Mouse (Mus musculus) heart, embryonic 16.5 days (tissue): ENCODE data around the gene Afm. TPM values are rescaled to one million over a fixed set of nuclear protein-coding genes. Genes with fewer than 3 reads are reported as not detected.

ENCODE experiments used
- ATAC-seq: fragments of 200-750 bp; cut with Nextera tagmentation; replicated peaks from 2 replicates; pipeline ENCODE4 v1.8.0; 2017; ENCODE audit warnings: moderate number of reproducible peaks; ENCODE audit not compliant: insufficient read depth, low FRiP score; ENCODE audit errors: extremely low read depth
- H3K27ac ChIP-seq: fragments of 300-500 bp; sonication (generic); 2 replicates; pipeline ENCODE4 v1.5.1; 2014; ENCODE audit warnings: mild to moderate bottlenecking, low read length, control low read depth, moderate library complexity
- H3K27me3 ChIP-seq: fragments of 300-500 bp; sonication (generic); 2 replicates; pipeline ENCODE4 v1.6.1; 2014; ENCODE audit warnings: low read length, mixed read lengths; ENCODE audit not compliant: control insufficient read depth, insufficient read depth
- H3K36me3 ChIP-seq: fragments of 300-500 bp; sonication (generic); 2 replicates; pipeline ENCODE4 v1.6.1; 2014; ENCODE audit not compliant: control insufficient read depth, insufficient read depth
- H3K4me1 ChIP-seq: fragments of 300-500 bp; sonication (generic); 2 replicates; pipeline ENCODE4 v1.6.1; 2014; ENCODE audit warnings: low read length, mixed read lengths; ENCODE audit not compliant: control insufficient read depth, insufficient read depth
- H3K4me2 ChIP-seq: fragments of 300-500 bp; sonication (generic); 2 replicates; pipeline ENCODE4 v1.6.1; 2014; ENCODE audit warnings: low read depth, mild to moderate bottlenecking, control low read depth, low read length
- H3K4me3 ChIP-seq: fragments of 300-500 bp; sonication (generic); 2 replicates; pipeline ENCODE4 v1.5.1; 2014; ENCODE audit warnings: mild to moderate bottlenecking, control low read depth, low read length
- H3K9ac ChIP-seq: fragments of 300-500 bp; sonication (generic); 2 replicates; pipeline ENCODE4 v1.6.1; 2014; ENCODE audit warnings: low read length, control low read depth
- H3K9me3 ChIP-seq: fragments of 300-500 bp; sonication (generic); replicated peaks from 2 replicates; pipeline ENCODE4 v1.6.1; 2016; ENCODE audit warnings: low read length; ENCODE audit not compliant: control insufficient read depth
- WGBS: fragments of 180-500 bp; shearing (Covaris S2); extraction: QIAGEN DNeasy Blood & Tissue Kit; methylation state at CpG from one replicate; pipeline ENCODE4 v1.1.7; 2014; 5-methylcytosine and 5-hydroxymethylcytosine counted together
- polyA plus RNA-seq: library from polyadenylated mRNA; unstranded; fragments of >200 nt; fragmentation: Nextera tagmentation; extraction: Ambion mirVana; gene quantifications from 2 replicates; pipeline ENCODE4 v1.2.1, GENCODE M21; 2015

Afm gene
- polyA plus RNA-seq, 1 experiment from 2014 or later: 0.09 TPM

GRCm38 (mm10) chr5:90509828-90510592 is 8.7 kb upstream of the Afm start:
- no peaks in the 10 kb centered on the region for H3K9me3 ChIP-seq
- WGBS: 86% methylated on average over 5 of the region's 5 CpGs
- H3K27me3 ChIP-seq: no peaks in the 10 kb centered on the region
- no peaks in the 10 kb centered on the region for H3K36me3 ChIP-seq
- no peak overlapping the region for H3K9ac ChIP-seq
- no peak overlapping the region for H3K27ac ChIP-seq
- H3K4me3 ChIP-seq: no peak overlapping the region
- no peaks in the 10 kb centered on the region for H3K4me1 ChIP-seq
- H3K4me2 ChIP-seq: no peak overlapping the region
- ATAC-seq: no peak

- Histone ChIP-seq H3K27ac (no peak overlapping the region), H3K36me3 (no peaks in the 10 kb centered on the region), H3K4me3 (no peak overlapping the region), H3K9me3 (no peaks in the 10 kb centered on the region), H3K4me2 (no peak overlapping the region), H3K9ac (no peak overlapping the region), H3K4me1 (no peaks in the 10 kb centered on the region), H3K27me3 (no peaks in the 10 kb centered on the region)
- ATAC-seq: no peak
- WGBS: 66% methylated on average over 6 of the region's 6 CpGs
These were observed 6.3 kb upstream of the Afm start for GRCm38 (mm10) chr5:90512288-90512955.

- H3K4me2 ChIP-seq: no peak overlapping the region
- no peak overlapping the region for H3K27ac ChIP-seq
- H3K27me3 ChIP-seq: no peaks in the 10 kb centered on the region
- no peak overlapping the region for H3K9ac ChIP-seq
- H3K36me3 ChIP-seq: no peaks in the 10 kb centered on the region
- H3K9me3 ChIP-seq: no peaks in the 10 kb centered on the region
- H3K4me3 ChIP-seq: no peak overlapping the region
- H3K4me1 ChIP-seq: no peaks in the 10 kb centered on the region
- WGBS: 90% methylated on average over 6 of the region's 6 CpGs
- no peak for ATAC-seq
These were observed 3.2 kb upstream of the Afm start for GRCm38 (mm10) chr5:90515561-90515960.

GRCm38 (mm10) chr5:90551191-90551590 is 32.5 kb downstream of the Afm start:
- no peaks in the 10 kb centered on the region for H3K27me3 ChIP-seq
- H3K27ac ChIP-seq: no peak overlapping the region
- no peaks in the 10 kb centered on the region for H3K36me3 ChIP-seq
- no peak overlapping the region for H3K9ac ChIP-seq
- no peaks in the 10 kb centered on the region for H3K4me1 ChIP-seq
- 77% methylated on average over 8 of the region's 8 CpGs for WGBS
- no peak overlapping the region for H3K4me3 ChIP-seq
- no peak for ATAC-seq
- H3K9me3 ChIP-seq: no peaks in the 10 kb centered on the region
- no peak overlapping the region for H3K4me2 ChIP-seq

- ATAC-seq: no peak
- Histone ChIP-seq H3K27ac (no peak overlapping the region), H3K9me3 (no peaks in the 10 kb centered on the region), H3K4me3 (no peak overlapping the region), H3K27me3 (no peaks in the 10 kb centered on the region), H3K36me3 (no peaks in the 10 kb centered on the region), H3K4me2 (no peak overlapping the region), H3K4me1 (no peaks in the 10 kb centered on the region), H3K9ac (no peak overlapping the region)
- 69% methylated on average over 3 of the region's 3 CpGs for WGBS
These were observed 37.3 kb downstream of the Afm start for GRCm38 (mm10) chr5:90556052-90556451.

GRCm38 (mm10) chr5:90560743-90561142 is 42.0 kb downstream of the Afm start, which contains the start of gene 5830473C10Rik:
TSS of gene 5830473C10Rik (plus strand) at chr5:90561107.
- Histone ChIP-seq H3K4me1 (no peaks in the 10 kb centered on the region), H3K27ac (no peak within 1 kb of the TSS)
- WGBS: 85% methylated on average over 6 of the region's 6 CpGs

GRCm38 (mm10) chr5:90561721-90562275 is 43.1 kb downstream of the Afm start:
- H3K36me3 ChIP-seq: no peaks in the 10 kb centered on the region
- no peak overlapping the region for H3K9ac ChIP-seq
- no peaks in the 10 kb centered on the region for H3K27me3 ChIP-seq
- no peak overlapping the region for H3K4me3 ChIP-seq
- H3K27ac ChIP-seq: no peak overlapping the region
- ATAC-seq: no peak
- no peaks in the 10 kb centered on the region for H3K4me1 ChIP-seq
- no peaks in the 10 kb centered on the region for H3K9me3 ChIP-seq
- 90% methylated on average over 11 of the region's 11 CpGs for WGBS
- H3K4me2 ChIP-seq: no peak overlapping the region

More at GRCm38 (mm10) chr5:90560743-90561142, 42.0 kb downstream of the Afm start, which contains the start of gene 5830473C10Rik:
- Histone ChIP-seq H3K27me3 (no peaks in the 10 kb centered on the region), H3K9me3 (no peaks in the 10 kb centered on the region), H3K9ac (no peak within 1 kb of the TSS), H3K4me3 (no peak within 1 kb of the TSS), H3K36me3 (no peaks in the 10 kb centered on the region), H3K4me2 (no peak within 1 kb of the TSS)
- no peak for ATAC-seq

GRCm38 (mm10) chr5:90562880-90563279 is 44.1 kb downstream of the Afm start:
- no peak for ATAC-seq
- Histone ChIP-seq H3K36me3 (no peaks in the 10 kb centered on the region), H3K4me1 (peaks cover under 1% of the 10 kb centered on the region), H3K4me2 (no peak overlapping the region), H3K27ac (no peak overlapping the region), H3K4me3 (no peak overlapping the region), H3K9me3 (no peaks in the 10 kb centered on the region), H3K27me3 (no peaks in the 10 kb centered on the region), H3K9ac (no peak overlapping the region)
- WGBS: 38% methylated on average over 4 of the region's 4 CpGs

- 84% methylated on average over 4 of the region's 4 CpGs for whole genome bisulfite sequencing
- ATAC-seq: no peak
- H3K9me3 ChIP-seq: no peaks in the 10 kb centered on the region
- no peaks in the 10 kb centered on the region for H3K36me3 ChIP-seq
- H3K4me1 ChIP-seq: peaks cover 11% of the 10 kb centered on the region
- no peak overlapping the region for H3K4me3 ChIP-seq
- no peak overlapping the region for H3K9ac ChIP-seq
- H3K4me2 ChIP-seq: no peak overlapping the region
- H3K27ac ChIP-seq: no peak overlapping the region
- H3K27me3 ChIP-seq: no peaks in the 10 kb centered on the region
These were observed 45.4 kb downstream of the Afm start for GRCm38 (mm10) chr5:90564161-90564560.
